Mouse (Mus musculus) heart, adult 2 months (tissue): Measurements from ENCODE around the gene Ttyh3. TPM values are rescaled to one million over a fixed set of nuclear protein-coding genes. Genes with fewer than 3 reads are reported as not detected.

Experiments used
- DNase-seq, 2 experiments: peaks; one replicate each; pipeline ENCODE4 v3.0.0; 2021
- H3K27ac ChIP-seq: fragments of 200-600 bp; 2 replicates; pipeline ENCODE4 v1.8.1; 2022
- H3K27me3 ChIP-seq: fragments of 200-500 bp; 2 replicates; pipeline ENCODE4 v1.6.1; 2012; ENCODE audit warnings: mild to moderate bottlenecking, low read length, inconsistent platforms, mixed read lengths; ENCODE audit not compliant: control insufficient read depth, insufficient read depth
- H3K36me3 ChIP-seq: fragments of 200-500 bp; 2 replicates; pipeline ENCODE4 v1.6.1; 2012; ENCODE audit warnings: low read length, inconsistent platforms; ENCODE audit not compliant: control insufficient read depth, insufficient read depth
- H3K4me1 ChIP-seq: fragments of 200-500 bp; 2 replicates; pipeline ENCODE4 v1.6.1; 2011; ENCODE audit warnings: low read length; ENCODE audit not compliant: control insufficient read depth, insufficient read depth
- H3K4me3 ChIP-seq: fragments of 200-600 bp; 2 replicates; pipeline ENCODE4 v1.8.1; 2022
- H3K79me2 ChIP-seq: fragments of 200-500 bp; replicated peaks from 2 replicates; pipeline ENCODE4 v1.6.1; 2012; ENCODE audit warnings: mild to moderate bottlenecking, inconsistent platforms, low read length, moderate library complexity, mixed read lengths; ENCODE audit not compliant: control insufficient read depth, insufficient read depth
- H3K9ac ChIP-seq: fragments of 200-500 bp; 2 replicates; pipeline ENCODE4 v1.6.1; 2012; ENCODE audit warnings: low read depth, mild to moderate bottlenecking, control low read depth, inconsistent platforms, low read length, mixed read lengths
- CTCF ChIP-seq: fragments of 200-600 bp; IDR thresholded peaks from 2 replicates; pipeline ENCODE4 v1.8.1; 2022; ENCODE audit warnings: antibody characterized with exemption, mild to moderate bottlenecking, moderate library complexity
- EP300 ChIP-seq: fragments of 200-500 bp; IDR thresholded peaks from 2 replicates; pipeline ENCODE4 v1.6.1; 2011; ENCODE audit warnings: low read depth, low read length, control low read depth; ENCODE audit not compliant: insufficient read depth
- POLR2A ChIP-seq: fragments of 200-500 bp; IDR thresholded peaks from 2 replicates; pipeline ENCODE4 v1.6.1; 2011; ENCODE audit warnings: mild to moderate bottlenecking, low read depth, low read length, control low read depth; ENCODE audit not compliant: insufficient read depth
- WGBS: fragments of 180-500 bp; shearing (Covaris S2); methylation state at CpG from one replicate; pipeline ENCODE4 v1.1.7; 2018; 5-methylcytosine and 5-hydroxymethylcytosine counted together
- intact Hi-C: fragments of 180-260 bp; cut with DNase I; formaldehyde crosslinking; loops from one replicate; pipeline ENCODE4 v1.15.1; 2025
- polyA plus RNA-seq: library from polyadenylated mRNA; depleted of rRNA; stranded (reverse); fragments of >200 nt; gene quantifications from 2 replicates; pipeline ENCODE4 v1.2.3, GENCODE M21; 2012
- total RNA-seq, 2 experiments: library from RNA; stranded (reverse); gene quantifications; 2 replicates each; pipeline ENCODE4 v1.2.3; 2021

The Ttyh3 gene
- total and polyA plus RNA-seq, 3 experiments, result 10.6 to 14.6 (median 11.0) TPM

- Histone ChIP-seq H3K36me3 (no peaks in the 10 kb centered on the region), H3K79me2 (no peaks in the 10 kb centered on the region; the same call in 1 of the 2 replicates), H3K9ac (no peak overlapping the region), H3K27me3 (no peaks in the 10 kb centered on the region), H3K27ac (peak overlapping the region; percentile 23; the same call in 1 of the 2 replicates), H3K4me3 (no peak overlapping the region), H3K4me1 (peaks cover 16% of the 10 kb centered on the region)
- no peak for TF ChIP-seq POLR2A
- peak; percentile 52 for TF ChIP-seq CTCF
- intact Hi-C loops, result loop anchor here (10.0 kb wide), 1 partner anchor 181 kb away; no protein-coding TSS in a partner anchor
- no peak for DNase-seq
- whole genome bisulfite sequencing, result 78% methylated on average over 6 of the region's 6 CpGs
Measured at GRCm38 (mm10) chr5:140644263-140644662, 4.6 kb downstream of the Ttyh3 start.

DNA sequence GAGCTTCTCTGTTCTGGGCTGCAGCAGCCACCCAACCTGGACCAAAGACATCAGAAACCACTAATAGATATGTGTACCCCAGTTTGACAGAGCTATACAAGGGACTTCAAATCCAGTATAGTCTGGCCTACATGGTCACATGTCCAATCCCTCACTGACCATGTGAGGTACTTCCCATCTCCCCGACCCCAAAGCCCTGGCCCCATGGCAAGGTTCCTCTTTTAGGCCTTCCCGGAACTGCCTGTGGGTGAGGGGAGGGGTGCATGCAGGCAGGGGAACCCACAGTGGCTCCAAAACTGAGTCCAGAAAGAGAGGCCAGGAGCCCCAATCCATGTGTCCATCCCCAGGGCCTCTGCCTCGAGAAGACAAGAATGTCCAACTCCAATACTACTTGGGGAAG, 6.8 kb downstream of the Ttyh3 start:
- no peaks in the 10 kb centered on the region for H3K27me3 ChIP-seq
- no peaks in the 10 kb centered on the region; the same call in 1 of the 2 replicates for H3K79me2 ChIP-seq
- no peak for TF ChIP-seq CTCF
- H3K27ac ChIP-seq, result peak overlapping the region; percentile 28; the same call in 1 of the 2 replicates
- peak in 1 of 2 experiments; percentile 70 for DNase-seq
- WGBS, result 50% methylated on average over 3 of the region's 3 CpGs
- H3K9ac ChIP-seq, result no peak overlapping the region
- peaks cover 16% of the 10 kb centered on the region for H3K4me1 ChIP-seq
- H3K36me3 ChIP-seq, result no peaks in the 10 kb centered on the region
- no peak overlapping the region for H3K4me3 ChIP-seq
- intact Hi-C loops, result loop anchor here (10.0 kb wide), 1 partner anchor 183 kb away; no protein-coding TSS in a partner anchor

DNA sequence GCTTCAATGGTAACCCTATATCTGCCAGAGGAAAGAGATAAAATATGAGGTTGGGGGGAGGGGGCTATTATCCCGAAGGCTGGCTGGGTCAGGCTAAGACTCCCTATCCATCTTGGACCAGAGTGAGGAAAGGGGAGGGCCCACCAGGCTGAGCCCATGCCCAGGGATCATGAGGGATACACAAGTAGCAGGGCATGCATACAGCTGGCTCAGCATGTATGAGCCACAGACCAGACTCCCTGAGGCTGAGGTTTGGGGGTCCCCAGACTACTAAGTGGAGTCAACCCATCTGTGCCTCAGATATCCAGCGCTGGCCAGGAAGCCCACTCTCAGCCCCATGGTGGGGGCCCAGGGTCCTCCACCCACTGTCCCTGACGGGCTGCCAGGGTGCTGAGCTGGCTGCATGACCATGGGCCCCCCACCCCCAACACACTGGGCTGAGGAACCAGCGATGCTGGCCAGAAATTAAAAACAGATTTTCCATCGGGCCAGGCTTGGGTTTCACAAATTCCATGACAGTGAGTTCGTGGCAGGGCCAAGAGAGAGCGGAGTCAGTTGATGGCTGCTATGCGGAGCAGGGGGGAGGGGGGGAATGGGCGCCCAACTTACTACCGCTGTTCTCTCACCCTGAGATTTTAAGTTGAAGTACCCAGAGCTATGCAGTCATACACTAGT, 7.4 kb downstream of the Ttyh3 start:
- no peak overlapping the region for H3K4me3 ChIP-seq
- peak in 1 of 2 experiments; percentile 35 for DNase-seq

DNA sequence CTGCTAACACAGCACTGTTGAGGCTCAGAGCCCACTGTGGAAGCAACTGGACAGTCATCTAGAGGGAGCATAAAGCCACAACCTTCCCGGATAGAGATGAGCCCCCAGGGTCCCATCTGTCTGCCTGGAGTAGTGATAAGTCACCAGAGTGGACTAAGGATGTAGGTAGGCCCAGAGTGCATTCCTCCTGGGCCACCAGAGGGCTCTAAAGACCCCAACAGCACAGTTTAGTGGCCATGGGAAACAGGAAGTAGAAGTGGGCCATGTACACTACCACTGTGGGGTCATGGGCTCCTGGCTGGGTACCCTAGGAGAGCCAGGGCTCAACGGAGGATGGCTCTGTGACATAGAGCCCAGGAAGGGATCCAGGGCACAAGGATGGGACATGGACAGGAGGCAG, 8.0 kb downstream of the Ttyh3 start:
- 63% methylated on average over 2 of the region's 2 CpGs for WGBS
- TF ChIP-seq EP300, result no peak
- peak; percentile 33; the same call in 1 of the 2 replicates for TF ChIP-seq CTCF
- H3K36me3 ChIP-seq, result no peaks in the 10 kb centered on the region
- no peak overlapping the region; the same call in 1 of the 2 replicates for H3K27ac ChIP-seq
- no peak overlapping the region for H3K9ac ChIP-seq
- no peak for DNase-seq
- no peaks in the 10 kb centered on the region for H3K27me3 ChIP-seq
- H3K79me2 ChIP-seq, result no peaks in the 10 kb centered on the region; the same call in 1 of the 2 replicates
- peaks cover 19% of the 10 kb centered on the region for H3K4me1 ChIP-seq
- intact Hi-C loops, result loop anchor here (10.0 kb wide), 1 partner anchor 184 kb away; no protein-coding TSS in a partner anchor
- no peak overlapping the region for H3K4me3 ChIP-seq

More for the DNA sequence above, 7.4 kb downstream of the Ttyh3 start:
- TF ChIP-seq CTCF (no peak), EP300 (no peak), POLR2A (no peak)
- intact Hi-C loops, result loop anchor here (10.0 kb wide), 1 partner anchor 183 kb away; no protein-coding TSS in a partner anchor
- WGBS, result 50% methylated on average over 10 of the region's 10 CpGs
- H3K36me3 ChIP-seq, result no peaks in the 10 kb centered on the region
- H3K79me2 ChIP-seq, result no peaks in the 10 kb centered on the region; the same call in 1 of the 2 replicates
- no peaks in the 10 kb centered on the region for H3K27me3 ChIP-seq
- no peak overlapping the region for H3K9ac ChIP-seq
- H3K4me1 ChIP-seq, result peaks cover 19% of the 10 kb centered on the region
- H3K27ac ChIP-seq, result peak overlapping the region; percentile 28; the same call in 1 of the 2 replicates

GRCm38 (mm10) chr5:140639871-140640270, 9.0 kb downstream of the Ttyh3 start:
- Histone ChIP-seq H3K27me3 (no peaks in the 10 kb centered on the region), H3K4me3 (no peak overlapping the region), H3K79me2 (no peaks in the 10 kb centered on the region; the same call in 1 of the 2 replicates), H3K9ac (no peak overlapping the region), H3K4me1 (peaks cover 18% of the 10 kb centered on the region), H3K27ac (peak overlapping the region; percentile 31), H3K36me3 (no peaks in the 10 kb centered on the region)
- TF ChIP-seq EP300 (no peak), CTCF (peak; percentile 23; the same call in 1 of the 2 replicates), POLR2A (no peak)
- intact Hi-C loops, result loop anchor here (10.0 kb wide), 1 partner anchor 185 kb away; no protein-coding TSS in a partner anchor
- peak; percentile 69 to 76 for DNase-seq
- WGBS, result 42% methylated on average over 14 of the region's 14 CpGs

GRCm38 (mm10) chr5:140639312-140639711, 9.5 kb downstream of the Ttyh3 start:
- H3K36me3 ChIP-seq, result no peaks in the 10 kb centered on the region

More at GRCm38 (mm10) chr5:140639312-140639711, 9.5 kb downstream of the Ttyh3 start:
- peak overlapping the region; percentile 26; the same call in 1 of the 2 replicates for H3K27ac ChIP-seq
- WGBS, result 73% methylated on average over 4 of the region's 4 CpGs
- H3K79me2 ChIP-seq, result no peaks in the 10 kb centered on the region; the same call in 1 of the 2 replicates
- H3K4me3 ChIP-seq, result no peak overlapping the region
- no peak overlapping the region for H3K9ac ChIP-seq
- TF ChIP-seq CTCF (no peak), EP300 (no peak), POLR2A (no peak)
- intact Hi-C loops, result no loop called here
- H3K27me3 ChIP-seq, result no peaks in the 10 kb centered on the region
- DNase-seq, result no peak
- H3K4me1 ChIP-seq, result peaks cover 16% of the 10 kb centered on the region
